ENCODE assay signal across 17 mouse cellular contexts in the genomic region with DNA sequence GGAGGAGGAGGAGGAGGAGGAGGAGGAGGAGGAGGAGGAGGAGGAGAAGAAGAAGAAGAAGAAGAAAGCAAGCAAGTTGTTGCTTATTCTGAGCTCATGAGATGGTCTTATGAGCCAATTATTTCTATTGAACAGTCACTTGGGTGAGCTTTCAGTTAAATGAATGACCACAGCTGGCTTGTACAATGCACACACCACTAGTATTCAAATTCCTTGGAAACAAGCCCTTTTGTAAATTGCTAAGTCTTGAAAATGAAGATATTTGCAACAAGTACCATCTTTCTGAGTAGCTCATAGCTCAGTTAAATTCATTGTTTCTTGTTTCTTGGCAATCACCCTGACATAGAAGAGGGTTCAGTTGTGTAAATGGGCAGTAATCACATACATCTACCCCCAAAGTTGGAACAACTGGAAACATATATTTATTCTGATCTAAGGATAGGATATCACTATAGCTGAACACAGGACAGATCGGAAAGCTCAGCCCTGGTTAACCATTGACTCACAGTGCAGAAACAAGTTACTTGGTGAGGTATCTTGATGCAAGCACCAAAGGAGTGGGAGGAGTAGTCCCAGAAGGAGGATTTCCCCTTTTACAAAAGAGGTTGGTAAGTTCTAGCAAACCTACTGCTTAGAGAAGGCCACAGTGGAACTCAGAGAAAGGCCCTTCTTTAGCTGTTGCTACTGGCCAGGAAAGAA. TPM values are rescaled to one million over a fixed set of nuclear protein-coding genes. Genes with fewer than 3 reads are reported as not detected.
DNase-seq lines count a peak whose midpoint lies in the region; ATAC-seq and TF ChIP-seq lines count a peak whose summit lies in the region.
"Had no signal": no experiment of that assay in that cellular context is flagged by ENCODE, and none has a peak within 500 bp of the region (broad histone marks: within the 10 kb centered on the region; RNA-seq: fewer than 3 reads in every experiment).

No protein-coding gene starts in this region.

- H3K4me2 ChIP-seq in heart, embryonic 12.5 days, result no peak overlapping the region
- H3K4me2 ChIP-seq in liver, postnatal 0 days (ENCODE audit: low read depth, low read length), result peak overlapping the region; percentile 15; the same call in 1 of the 2 replicates
- H3K4me2 ChIP-seq in forebrain, embryonic 13.5 days, result no peak overlapping the region
- H3K4me2 ChIP-seq: embryonic facial prominence, embryonic 12.5 days; limb, embryonic 12.5 days; midbrain, embryonic 15.5 days had no signal

- TF ChIP-seq CTCF in liver, postnatal 0 days (IDR thresholded peaks at IDR 0.05; ENCODE audit: low read depth), result no peak

- no peak for TF ChIP-seq EP300 in liver, postnatal 0 days (IDR thresholded peaks at IDR 0.05; ENCODE audit: low read depth)

- no peak overlapping the region for H3K9ac ChIP-seq in heart, embryonic 12.5 days
- H3K9ac ChIP-seq in liver, postnatal 0 days (replicated peaks), result no peak overlapping the region
- no peak overlapping the region for H3K9ac ChIP-seq in forebrain, embryonic 13.5 days
- H3K9ac ChIP-seq: embryonic facial prominence, embryonic 12.5 days; limb, embryonic 12.5 days; midbrain, embryonic 15.5 days had no signal

- H3K36me3 ChIP-seq in heart, embryonic 12.5 days, result no peaks in the 10 kb centered on the region
- peaks cover 21% of the 10 kb centered on the region; the same call in 1 of the 2 replicates for H3K36me3 ChIP-seq in liver, postnatal 0 days (replicated peaks; ENCODE audit: insufficient read depth, low read length)
- H3K36me3 ChIP-seq in forebrain, embryonic 13.5 days (ENCODE audit: poor library complexity, severe bottlenecking), result 0 out of 2 replicates have a peak, but pooled peaks cover 3% of the 10 kb centered on the region
- H3K36me3 ChIP-seq: embryonic facial prominence, embryonic 12.5 days; midbrain, embryonic 15.5 days had no signal

- no peak overlapping the region for H3K4me3 ChIP-seq in heart, embryonic 12.5 days
- H3K4me3 ChIP-seq in liver, postnatal 0 days (ENCODE audit: low read depth, low read length), result no peak overlapping the region
- no peak overlapping the region for H3K4me3 ChIP-seq in forebrain, embryonic 13.5 days
- H3K4me3 ChIP-seq: embryonic facial prominence, embryonic 12.5 days; limb, embryonic 12.5 days; midbrain, embryonic 15.5 days had no signal

- no peaks in the 10 kb centered on the region for H3K9me3 ChIP-seq in heart, embryonic 12.5 days (replicated peaks)
- H3K9me3 ChIP-seq in liver, postnatal 0 days (ENCODE audit: low read length), result no peaks in the 10 kb centered on the region
- no peaks in the 10 kb centered on the region for H3K9me3 ChIP-seq in forebrain, embryonic 13.5 days (replicated peaks)
- H3K9me3 ChIP-seq: embryonic facial prominence, embryonic 12.5 days; limb, embryonic 12.5 days; midbrain, embryonic 15.5 days had no signal

- H3K4me1 ChIP-seq in heart, embryonic 12.5 days (replicated peaks), result peaks cover 36% of the 10 kb centered on the region
- H3K4me1 ChIP-seq in liver, postnatal 0 days (ENCODE audit: insufficient read depth), result peaks cover 70% of the 10 kb centered on the region
- no peaks in the 10 kb centered on the region for H3K4me1 ChIP-seq in forebrain, embryonic 13.5 days
- H3K4me1 ChIP-seq: embryonic facial prominence, embryonic 12.5 days; limb, embryonic 12.5 days; midbrain, embryonic 15.5 days had no signal

- DNase-seq in heart, postnatal 4 days, result no peak
- peak; percentile 55 for DNase-seq in 416B (ENCODE audit: low read depth)
- DNase-seq in liver, postnatal 0 days, result no peak
- DNase-seq in adrenal gland, postnatal 36 days, result no peak
- DNase-seq in adrenal gland, adult 2 months, result no peak
- DNase-seq: adrenal gland, adult 8-10 months; cerebellum, adult 18-20 months; right cerebral cortex, postnatal 4 days; thymus, adult 18-20 months had no signal

- H3K27ac ChIP-seq in heart, embryonic 12.5 days (ENCODE audit: poor library complexity, severe bottlenecking), result peak overlapping the region; percentile 20
- peak overlapping the region; percentile 90 for H3K27ac ChIP-seq in liver, postnatal 0 days (ENCODE audit: low read depth)
- H3K27ac ChIP-seq in forebrain, embryonic 13.5 days, result no peak overlapping the region
- H3K27ac ChIP-seq: embryonic facial prominence, embryonic 12.5 days; hindbrain, postnatal 0 days; limb, embryonic 12.5 days; midbrain, embryonic 15.5 days had no signal

- WGBS in heart, embryonic 12.5 days, result 70% methylated on average over 1 of the region's 1 CpGs
- 47% methylated on average over 1 of the region's 1 CpGs for WGBS in liver, postnatal 0 days (ENCODE audit: insufficient replicate concordance)
- 90% methylated on average over 1 of the region's 1 CpGs for whole genome bisulfite sequencing in forebrain, embryonic 13.5 days

- no peaks in the 10 kb centered on the region for H3K27me3 ChIP-seq in heart, embryonic 12.5 days (replicated peaks)
- no peaks in the 10 kb centered on the region for H3K27me3 ChIP-seq in liver, postnatal 0 days (ENCODE audit: insufficient read depth, low read length)
- no peaks in the 10 kb centered on the region for H3K27me3 ChIP-seq in forebrain, embryonic 13.5 days
- H3K27me3 ChIP-seq: embryonic facial prominence, embryonic 12.5 days; limb, embryonic 12.5 days; midbrain, embryonic 15.5 days had no signal

- no peak; the same call in 1 of the 2 replicates for ATAC-seq in heart, embryonic 12.5 days (ENCODE audit: insufficient number of reproducible peaks, low FRiP score)
- ATAC-seq in granulocyte monocyte progenitor cell, adult 5-6 weeks (replicated peaks; ENCODE audit: poor library complexity, severe bottlenecking), result peak; percentile 49
- peak; percentile 76 for ATAC-seq in liver, postnatal 0 days
- no peak for ATAC-seq in forebrain, embryonic 13.5 days
- ATAC-seq: forebrain, embryonic 16.5 days; hindbrain, postnatal 0 days; midbrain, embryonic 15.5 days had no signal

RNA-seq across cellular contexts. Expression of gene Dennd2d, which starts 13.3 kb away (rescaled TPM):
- 2.0 and 2.2 TPM in 2 replicates for polyA plus RNA-seq in heart, embryonic 12.5 days (2016; fragmentation: Nextera tagmentation; extraction: Ambion mirVana)
- under 1 TPM; 0.62 to 0.65 TPM for total RNA-seq in heart, postnatal 4 days (2021)
- total RNA-seq in granulocyte monocyte progenitor cell, adult 5-6 weeks (2014; fragmentation: Nextera tagmentation), result 22.1 and 26.3 TPM in 2 replicates
- total RNA-seq in granulocyte monocyte progenitor cell, adult 5-6 weeks (2017), result 18.8 and 26.5 TPM in 2 replicates
- polyA plus RNA-seq in liver, postnatal 0 days (2015; fragmentation: Nextera tagmentation; extraction: Ambion mirVana), result 7.6 and 7.7 TPM in 2 replicates
- 0.25 and 0.55 TPM in 2 replicates for polyA plus RNA-seq in forebrain, embryonic 13.5 days (2015; fragmentation: Nextera tagmentation; extraction: Ambion mirVana)
- 1 to 10 TPM; 2.5 to 4.8 TPM for total RNA-seq in adrenal gland, postnatal 36 days (2021)
- total RNA-seq in adrenal gland, adult 2 months (2021), result 1 to 10 TPM; 3.2 to 4.3 TPM
- 1.5 and 1.8 TPM in 2 replicates for polyA plus RNA-seq in adrenal gland, adult 2 months (2012; rRNA removed)

RNA-seq across cellular contexts. Expression of gene Dram2, which starts 52.1 kb away (rescaled TPM):
- 57.6 and 59.4 TPM in 2 replicates for polyA plus RNA-seq in heart, embryonic 12.5 days (2016; fragmentation: Nextera tagmentation; extraction: Ambion mirVana)
- total RNA-seq in heart, postnatal 4 days (2021), result 10 to 100 TPM; 64.3 to 71.8 TPM
- 11.1 and 32.5 TPM in 2 replicates for total RNA-seq in granulocyte monocyte progenitor cell, adult 5-6 weeks (2014; fragmentation: Nextera tagmentation)
- 13.2 and 26.4 TPM in 2 replicates for total RNA-seq in granulocyte monocyte progenitor cell, adult 5-6 weeks (2017)
- 76.4 and 79.1 TPM in 2 replicates for polyA plus RNA-seq in liver, postnatal 0 days (2015; fragmentation: Nextera tagmentation; extraction: Ambion mirVana)
- 41.0 and 42.6 TPM in 2 replicates for polyA plus RNA-seq in forebrain, embryonic 13.5 days (2015; fragmentation: Nextera tagmentation; extraction: Ambion mirVana)
- 100 to 1,000 TPM in 1 of 2 experiments, 10 to 100 TPM in 1; 70.8 to 116 TPM for total RNA-seq in adrenal gland, postnatal 36 days (2021)
- total RNA-seq in adrenal gland, adult 2 months (2021), result 10 to 100 TPM; 91.8 to 98.6 TPM
- 8.3 and 9.5 TPM in 2 replicates for polyA plus RNA-seq in adrenal gland, adult 2 months (2012; rRNA removed)

RNA-seq across cellular contexts. Expression of gene Cept1, which starts 52.1 kb away (rescaled TPM):
- 32.4 and 32.9 TPM in 2 replicates for polyA plus RNA-seq in heart, embryonic 12.5 days (2016; fragmentation: Nextera tagmentation; extraction: Ambion mirVana)
- total RNA-seq in heart, postnatal 4 days (2021), result 10 to 100 TPM; 17.0 to 17.1 TPM
- total RNA-seq in granulocyte monocyte progenitor cell, adult 5-6 weeks (2014; fragmentation: Nextera tagmentation), result 33.0 and 34.0 TPM in 2 replicates
- total RNA-seq in granulocyte monocyte progenitor cell, adult 5-6 weeks (2017), result 84.5 and 103 TPM in 2 replicates
- polyA plus RNA-seq in liver, postnatal 0 days (2015; fragmentation: Nextera tagmentation; extraction: Ambion mirVana), result 59.4 and 64.1 TPM in 2 replicates
- polyA plus RNA-seq in forebrain, embryonic 13.5 days (2015; fragmentation: Nextera tagmentation; extraction: Ambion mirVana), result 35.8 and 38.5 TPM in 2 replicates
- 10 to 100 TPM; 37.2 to 37.7 TPM for total RNA-seq in adrenal gland, postnatal 36 days (2021)
- 10 to 100 TPM; 42.2 to 44.4 TPM for total RNA-seq in adrenal gland, adult 2 months (2021)
- 3.6 and 4.9 TPM in 2 replicates for polyA plus RNA-seq in adrenal gland, adult 2 months (2012; rRNA removed)

Comparison
In these comparisons a context has a peak if more than half of its experiments do, and no peak if none do; other contexts are left out.
1. ATAC-seq: peak in granulocyte monocyte progenitor cell, adult 5-6 weeks (single experiment) and liver, postnatal 0 days (single experiment); none in heart, embryonic 12.5 days (single experiment) and forebrain, embryonic 13.5 days (single experiment).